Mouse (Mus musculus) bone marrow, adult 2 months (tissue): ENCODE data around the gene Slc25a44. TPM values are rescaled to one million over a fixed set of nuclear protein-coding genes. Genes with fewer than 3 reads are reported as not detected.
A peak's percentile ranks its signal among the peaks of the same experiment; 100 is the strongest.
"Not testable (repeated sequence)": the region's sequence is repeated elsewhere in the genome, so short reads cannot be mapped to it uniquely, and the experiment has no call there.

ENCODE experiments used
- H3K27ac ChIP-seq: fragments of 200-500 bp; 2 replicates; pipeline ENCODE4 v1.5.1; 2012; ENCODE audit warnings: low read depth, mild to moderate bottlenecking, control low read depth, inconsistent platforms, low read length; ENCODE audit not compliant: control insufficient read depth, poor library complexity, insufficient read depth
- H3K4me1 ChIP-seq: fragments of 200-500 bp; 2 replicates; pipeline ENCODE4 v1.6.1; 2011; ENCODE audit warnings: low read length; ENCODE audit not compliant: control insufficient read depth, insufficient read depth
- H3K4me3 ChIP-seq: fragments of 200-500 bp; replicated peaks from 2 replicates; pipeline ENCODE3; 2011; ENCODE audit warnings: mild to moderate bottlenecking, low read depth, low read length, control low read depth; ENCODE audit not compliant: control insufficient read depth
- CTCF ChIP-seq: fragments of 200-500 bp; IDR thresholded peaks from 2 replicates; pipeline ENCODE4 v1.5.1; 2011; ENCODE audit warnings: low read length, control low read depth; ENCODE audit not compliant: control insufficient read depth, insufficient read depth
- POLR2A ChIP-seq: fragments of 200-500 bp; IDR thresholded peaks from 2 replicates; pipeline ENCODE4 v1.6.1; 2011; ENCODE audit warnings: low read depth, mild to moderate bottlenecking, control low read depth, low read length, borderline replicate concordance; ENCODE audit not compliant: control insufficient read depth
- WGBS: fragments of 180-500 bp; shearing (Covaris S2); methylation state at CpG from one replicate; pipeline ENCODE4 v1.1.7; 2018; 5-methylcytosine and 5-hydroxymethylcytosine counted together
- polyA plus RNA-seq: library from polyadenylated mRNA; stranded (reverse); fragments of >200 nt; gene quantifications from 2 replicates; pipeline ENCODE4 v1.2.4, GENCODE M21; 2011; ENCODE audit warnings: low replicate concordance; ENCODE audit not compliant: missing spikeins, insufficient read depth, insufficient read length

Slc25a44 gene
- polyA plus RNA-seq, 1 experiment, result 17.4 TPM

GRCm38 (mm10) chr3:88398666-88399065, 26.3 kb downstream of the Slc25a44 start:
- 90% methylated on average over 2 of the region's 2 CpGs for WGBS
- TF ChIP-seq CTCF, result no peak
- TF ChIP-seq POLR2A, result no peak
- Histone ChIP-seq H3K27ac (no peak overlapping the region), H3K4me3 (no peak overlapping the region), H3K4me1 (peaks cover 1% of the 10 kb centered on the region; the same call in 1 of the 2 replicates)

GRCm38 (mm10) chr3:88395742-88396141, 29.2 kb downstream of the Slc25a44 start:
- Histone ChIP-seq H3K27ac (peak overlapping the region; percentile 52), H3K4me1 (peaks cover 1% of the 10 kb centered on the region; the same call in 1 of the 2 replicates), H3K4me3 (peak overlapping the region; percentile 38)
- TF ChIP-seq CTCF, result no peak
- peak; percentile 29; the same call in 1 of the 2 replicates for TF ChIP-seq POLR2A
- WGBS, result 61% methylated on average over 8 of the region's 8 CpGs

- TF ChIP-seq POLR2A (no peak), CTCF (no peak)
- WGBS, result 77% methylated on average over 6 of the region's 6 CpGs
- H3K4me3 ChIP-seq, result peak overlapping the region; percentile 38
- H3K4me1 ChIP-seq, result peaks cover 1% of the 10 kb centered on the region; the same call in 1 of the 2 replicates
- H3K27ac ChIP-seq, result peak overlapping the region; percentile 52
These were observed 29.7 kb downstream of the Slc25a44 start for GRCm38 (mm10) chr3:88395288-88395687.

- Histone ChIP-seq H3K4me3 (no peak overlapping the region), H3K27ac (no peak overlapping the region), H3K4me1 (peaks cover 1% of the 10 kb centered on the region; the same call in 1 of the 2 replicates)
- TF ChIP-seq CTCF (no peak), POLR2A (no peak)
- WGBS, result 78% methylated on average over 9 of the region's 9 CpGs
These were observed 31.1 kb downstream of the Slc25a44 start for GRCm38 (mm10) chr3:88393776-88394375.

GRCm38 (mm10) chr3:88384364-88384763, 40.6 kb downstream of the Slc25a44 start, which contains the start of gene Bglap:
Gene Bglap (minus strand): TSS chr3:88384464.
- no peaks in the 10 kb centered on the region for H3K4me1 ChIP-seq
- H3K4me3 ChIP-seq, result no peak within 1 kb of the TSS
- H3K27ac ChIP-seq, result no peak within 1 kb of the TSS
- TF ChIP-seq POLR2A, result no peak
- TF ChIP-seq CTCF, result no peak
- WGBS, result 81% methylated on average over 5 of the region's 5 CpGs

GRCm38 (mm10) chr3:88382383-88382782, 42.6 kb downstream of the Slc25a44 start:
- 61% methylated on average over 3 of the region's 7 CpGs for WGBS
- H3K4me1 ChIP-seq, H3K4me3 ChIP-seq, H3K27ac ChIP-seq: not testable (repeated sequence)

- not testable (repeated sequence) for H3K27ac ChIP-seq, H3K4me3 ChIP-seq, H3K4me1 ChIP-seq
- 19% methylated on average over 20 of the region's 22 CpGs for WGBS
These were observed 43.3 kb downstream of the Slc25a44 start for GRCm38 (mm10) chr3:88381389-88382315.

- H3K4me3 ChIP-seq, H3K27ac ChIP-seq, H3K4me1 ChIP-seq: not testable (repeated sequence)
- WGBS, result 61% methylated on average over 5 of the region's 5 CpGs
These were observed 46.3 kb downstream of the Slc25a44 start, which contains the start of gene Bglap2 for GRCm38 (mm10) chr3:88378599-88378998. Gene Bglap2 (minus strand): TSS chr3:88378699.

GRCm38 (mm10) chr3:88376644-88377043, 48.3 kb downstream of the Slc25a44 start:
- WGBS, result 69% methylated on average over 7 of the region's 7 CpGs
- H3K27ac ChIP-seq, H3K4me1 ChIP-seq, H3K4me3 ChIP-seq: not testable (repeated sequence)

GRCm38 (mm10) chr3:88375750-88376626, 49.0 kb downstream of the Slc25a44 start:
- not testable (repeated sequence) for H3K27ac ChIP-seq, H3K4me1 ChIP-seq, H3K4me3 ChIP-seq
- WGBS, result 16% methylated on average over 19 of the region's 19 CpGs

GRCm38 (mm10) chr3:88372643-88373042, 52.3 kb downstream of the Slc25a44 start, which contains the start of gene Bglap3:
Gene Bglap3 (minus strand): TSS chr3:88372743.
- H3K4me1 ChIP-seq, H3K4me3 ChIP-seq, H3K27ac ChIP-seq: not testable (repeated sequence)
- 86% methylated on average over 9 of the region's 9 CpGs for WGBS

- not testable (repeated sequence) for H3K27ac ChIP-seq, H3K4me1 ChIP-seq, H3K4me3 ChIP-seq
- 79% methylated on average over 7 of the region's 7 CpGs for WGBS
These were observed 56.4 kb downstream of the Slc25a44 start for GRCm38 (mm10) chr3:88368511-88368910.
